Mouse (Mus musculus): ENCODE measurements at regions not wholly inside any gene's neighbourhood (a gene's known extent, or its start where the extent isn't known, plus 50 kb on each side); places are given as distances from the start of the nearest gene placed in this dataset.
A peak's percentile ranks its signal among the peaks of the same experiment; 100 is the strongest.

GRCm38 (mm10) chr11:31282136-31282535 lies 87.7 kb downstream of the Stc2 start:
- Histone ChIP-seq H3K27me3 (ENCODE audit: insufficient read depth, low read length) (no peaks in the 10 kb centered on the region), H3K36me3 (ENCODE audit: insufficient read depth, low read length) (no peaks in the 10 kb centered on the region), H3K4me1 (replicated peaks; ENCODE audit: low read depth, low read length) (no peaks in the 10 kb centered on the region), H3K9me3 (ENCODE audit: low read length) (no peaks in the 10 kb centered on the region), H3K4me3 (replicated peaks; ENCODE audit: low read length) (no peak overlapping the region)
- TF ChIP-seq POU5F1 (IDR thresholded peaks at IDR 0.05; ENCODE audit: borderline replicate concordance, low read length): no peak
- no peak for TF ChIP-seq NANOG (IDR thresholded peaks at IDR 0.05; ENCODE audit: borderline replicate concordance, low read length)
- no peak for TF ChIP-seq CTCF (conservative IDR thresholded peaks at IDR 0.05; ENCODE audit: low read length)

- Histone ChIP-seq H3K36me3 (ENCODE audit: insufficient read depth, low read length) (no peaks in the 10 kb centered on the region), H3K9me3 (ENCODE audit: low read length) (no peaks in the 10 kb centered on the region), H3K4me3 (replicated peaks; ENCODE audit: low read length) (no peak overlapping the region), H3K27me3 (ENCODE audit: insufficient read depth, low read length) (0 out of 2 replicates have a peak, but pooled peaks cover 6% of the 10 kb centered on the region), H3K4me1 (replicated peaks; ENCODE audit: low read depth, low read length) (no peaks in the 10 kb centered on the region; the same call in 1 of the 2 replicates)
- TF ChIP-seq POU5F1 (IDR thresholded peaks at IDR 0.05; ENCODE audit: borderline replicate concordance, low read length): no peak
- TF ChIP-seq NANOG (IDR thresholded peaks at IDR 0.05; ENCODE audit: borderline replicate concordance, low read length): no peak
- peak; percentile 55 for TF ChIP-seq CTCF (conservative IDR thresholded peaks at IDR 0.05; ENCODE audit: low read length)
Measured at GRCm38 (mm10) chr11:31248467-31248866, 66.2 kb upstream of the Gm17332 start.
